Mouse (Mus musculus) neural tube, embryonic 12.5 days (tissue): ENCODE results near the gene Acad10. TPM values are rescaled to one million over a fixed set of nuclear protein-coding genes. Genes with fewer than 3 reads are reported as not detected.
A peak's percentile ranks its signal among the peaks of the same experiment; 100 is the strongest.
"Not testable (repeated sequence)": the region's sequence is repeated elsewhere in the genome, so short reads cannot be mapped to it uniquely, and the experiment has no call there.

Source experiments
- ATAC-seq: fragments of 200-750 bp; cut with Nextera tagmentation; 2 replicates; pipeline ENCODE4 v1.8.0; 2017; ENCODE audit warnings: low read depth, mild to moderate bottlenecking, moderate TSS enrichment, moderate library complexity; ENCODE audit not compliant: low FRiP score
- H3K27ac ChIP-seq: fragments of 300-500 bp; sonication (generic); 2 replicates; pipeline ENCODE4 v1.5.1; 2016
- H3K27me3 ChIP-seq: fragments of 300-500 bp; sonication (generic); replicated peaks from 2 replicates; pipeline ENCODE4 v1.6.1; 2016; ENCODE audit warnings: mild to moderate bottlenecking
- H3K36me3 ChIP-seq: fragments of 300-500 bp; sonication (generic); 2 replicates; pipeline ENCODE4 v1.6.1; 2016; ENCODE audit warnings: mild to moderate bottlenecking
- H3K4me1 ChIP-seq: fragments of 300-500 bp; sonication (generic); 2 replicates; pipeline ENCODE4 v1.6.1; 2016
- H3K4me2 ChIP-seq: fragments of 300-500 bp; sonication (generic); replicated peaks from 2 replicates; pipeline ENCODE4 v1.6.1; 2016; ENCODE audit warnings: mild to moderate bottlenecking
- H3K4me3 ChIP-seq: fragments of 300-500 bp; sonication (generic); 2 replicates; pipeline ENCODE4 v1.5.1; 2016
- H3K9ac ChIP-seq: fragments of 300-500 bp; sonication (generic); 2 replicates; pipeline ENCODE4 v1.6.1; 2016; ENCODE audit warnings: mild to moderate bottlenecking
- H3K9me3 ChIP-seq: fragments of 300-500 bp; sonication (generic); 2 replicates; pipeline ENCODE4 v1.6.1; 2016; ENCODE audit warnings: mild to moderate bottlenecking
- WGBS: fragments of 180-500 bp; shearing (Covaris S2); methylation state at CpG from one replicate; pipeline ENCODE4 v1.1.7; 2016; 5-methylcytosine and 5-hydroxymethylcytosine counted together
- polyA plus RNA-seq: library from polyadenylated mRNA; unstranded; fragments of >200 nt; fragmentation: Nextera tagmentation; extraction: Ambion mirVana; gene quantifications from 2 replicates; pipeline ENCODE4 v1.2.1, GENCODE M21; 2016

The Acad10 gene
- polyA plus RNA-seq, 1 experiment from 2014 or later: 1.7 TPM

DNA sequence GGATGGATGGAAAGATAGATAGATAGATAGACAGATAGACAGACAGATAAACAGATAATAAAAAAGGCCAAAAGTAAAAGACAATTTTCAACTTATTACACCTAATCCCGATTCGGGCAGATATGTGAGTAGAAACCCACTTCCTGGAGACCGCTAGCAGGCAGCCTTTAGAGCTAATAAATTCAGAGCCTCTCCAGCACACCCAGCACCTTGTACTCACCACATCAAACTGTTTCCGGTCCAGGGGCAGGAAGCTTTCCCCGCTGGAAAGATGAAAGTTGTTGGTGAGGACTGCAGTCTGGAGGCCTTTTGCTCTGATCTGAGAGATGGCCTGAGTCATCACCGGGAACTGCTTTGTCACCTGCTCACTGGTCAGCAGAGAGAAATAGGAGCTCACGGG is 11.2 kb downstream of the Acad10 start:
- Histone ChIP-seq H3K36me3 (no peaks in the 10 kb centered on the region), H3K4me1 (no peaks in the 10 kb centered on the region), H3K9ac (no peak overlapping the region), H3K9me3 (no peaks in the 10 kb centered on the region), H3K27ac (no peak overlapping the region), H3K4me3 (no peak overlapping the region), H3K27me3 (no peaks in the 10 kb centered on the region), H3K4me2 (no peak overlapping the region)
- WGBS: 76% methylated on average over 7 of the region's 7 CpGs
- no peak for ATAC-seq

DNA sequence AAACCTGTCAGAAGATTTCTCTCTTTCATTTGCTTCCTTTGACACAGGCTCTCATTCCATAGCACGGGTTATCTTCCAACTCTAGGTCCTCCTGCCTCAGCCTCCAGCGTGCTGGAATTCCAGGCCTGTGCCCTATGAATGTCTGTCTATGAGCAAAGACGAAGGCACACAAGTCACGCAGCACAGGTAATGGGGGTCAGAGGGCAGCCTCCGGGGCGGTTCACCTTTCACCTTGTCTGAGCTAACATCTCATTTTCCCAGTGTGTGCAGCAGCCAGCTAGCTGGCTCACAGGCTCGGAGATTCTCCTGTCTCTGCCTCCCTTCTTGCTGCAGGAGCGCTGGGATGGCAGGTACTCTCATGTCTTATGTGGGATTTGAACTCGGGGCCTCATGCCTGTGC is 20.7 kb downstream of the Acad10 start:
- Histone ChIP-seq H3K4me3 (no peak overlapping the region), H3K27me3 (no peaks in the 10 kb centered on the region), H3K9me3 (no peaks in the 10 kb centered on the region), H3K9ac (no peak overlapping the region), H3K27ac (no peak overlapping the region), H3K4me2 (no peak overlapping the region), H3K36me3 (no peaks in the 10 kb centered on the region), H3K4me1 (no peaks in the 10 kb centered on the region)
- ATAC-seq: no peak
- 92% methylated on average over 9 of the region's 9 CpGs for WGBS

DNA sequence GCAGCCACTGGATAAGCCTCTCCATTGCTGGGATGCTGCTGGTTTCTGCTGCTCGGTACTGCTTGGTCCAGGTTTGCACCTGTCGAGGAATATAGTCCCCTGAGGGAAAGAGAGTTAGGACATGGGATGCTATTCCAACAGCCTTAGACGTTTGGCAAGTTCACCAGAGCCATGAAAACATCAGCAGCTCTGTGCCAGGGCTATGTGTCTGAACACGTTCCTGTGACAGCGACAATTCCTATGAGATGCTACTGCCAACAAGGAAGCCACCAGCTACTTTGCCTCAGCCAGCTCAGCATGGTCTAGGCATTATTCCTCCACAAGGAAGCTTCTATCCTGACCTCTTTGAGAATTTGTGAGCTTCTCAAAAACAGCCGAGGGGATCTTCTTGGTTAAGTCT is 23.0 kb downstream of the Acad10 start:
- no peak overlapping the region for H3K9ac ChIP-seq
- no peaks in the 10 kb centered on the region for H3K36me3 ChIP-seq
- 86% methylated on average over 6 of the region's 6 CpGs for WGBS
- no peaks in the 10 kb centered on the region for H3K9me3 ChIP-seq
- no peak overlapping the region for H3K4me2 ChIP-seq
- no peak overlapping the region for H3K4me3 ChIP-seq
- H3K27ac ChIP-seq: no peak overlapping the region
- no peak for ATAC-seq
- H3K4me1 ChIP-seq: no peaks in the 10 kb centered on the region
- H3K27me3 ChIP-seq: no peaks in the 10 kb centered on the region

DNA sequence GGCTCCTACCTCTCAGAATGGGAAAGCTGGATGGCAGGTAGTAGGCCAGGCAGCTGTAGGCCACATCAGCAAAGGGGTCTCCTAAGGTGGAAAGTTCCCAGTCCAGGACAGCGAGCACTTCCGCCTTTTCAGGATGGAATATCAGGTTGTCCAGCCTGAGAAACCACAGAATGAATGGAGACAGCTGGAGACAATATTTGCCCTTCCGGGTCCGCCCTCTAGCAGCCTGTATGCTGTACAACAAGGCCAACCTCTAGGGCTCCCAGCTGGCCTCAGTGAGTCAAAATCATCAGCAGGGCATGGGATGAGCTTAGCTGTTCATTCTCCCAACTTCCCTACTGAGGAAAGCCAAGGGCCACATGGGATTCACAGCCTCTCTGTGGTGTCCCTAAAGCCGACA is 25.6 kb downstream of the Acad10 start:
- no peak for ATAC-seq
- Histone ChIP-seq H3K36me3 (no peaks in the 10 kb centered on the region), H3K27me3 (no peaks in the 10 kb centered on the region), H3K9ac (no peak overlapping the region), H3K27ac (no peak overlapping the region), H3K4me2 (no peak overlapping the region), H3K4me1 (no peaks in the 10 kb centered on the region), H3K4me3 (no peak overlapping the region), H3K9me3 (no peaks in the 10 kb centered on the region)
- WGBS: 90% methylated on average over 5 of the region's 5 CpGs

DNA sequence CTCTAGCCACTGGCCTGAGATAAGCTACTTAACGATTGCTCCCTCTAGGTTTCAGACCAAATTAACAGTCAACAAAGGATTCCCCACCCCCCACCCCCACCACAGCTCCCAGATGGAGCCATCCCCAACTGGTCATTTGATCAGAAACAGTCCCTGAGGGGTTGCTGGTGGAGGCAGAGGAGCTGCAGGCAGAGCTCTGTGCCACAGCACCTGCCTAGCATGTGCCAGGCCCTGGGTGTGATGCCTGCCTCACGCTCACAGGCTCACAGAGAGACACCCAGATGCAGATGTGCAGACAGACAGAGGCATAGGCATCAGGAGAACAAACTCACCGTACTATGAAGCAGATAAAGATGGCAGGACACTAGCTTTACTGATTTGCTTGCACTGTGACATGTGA is 27.5 kb downstream of the Acad10 start:
- Histone ChIP-seq H3K4me3 (no peak overlapping the region), H3K4me1 (no peaks in the 10 kb centered on the region), H3K27ac (no peak overlapping the region), H3K27me3 (no peaks in the 10 kb centered on the region), H3K4me2 (no peak overlapping the region), H3K36me3 (no peaks in the 10 kb centered on the region), H3K9me3 (no peaks in the 10 kb centered on the region), H3K9ac (no peak overlapping the region)
- ATAC-seq: no peak
- 56% methylated on average over 3 of the region's 3 CpGs for WGBS

DNA sequence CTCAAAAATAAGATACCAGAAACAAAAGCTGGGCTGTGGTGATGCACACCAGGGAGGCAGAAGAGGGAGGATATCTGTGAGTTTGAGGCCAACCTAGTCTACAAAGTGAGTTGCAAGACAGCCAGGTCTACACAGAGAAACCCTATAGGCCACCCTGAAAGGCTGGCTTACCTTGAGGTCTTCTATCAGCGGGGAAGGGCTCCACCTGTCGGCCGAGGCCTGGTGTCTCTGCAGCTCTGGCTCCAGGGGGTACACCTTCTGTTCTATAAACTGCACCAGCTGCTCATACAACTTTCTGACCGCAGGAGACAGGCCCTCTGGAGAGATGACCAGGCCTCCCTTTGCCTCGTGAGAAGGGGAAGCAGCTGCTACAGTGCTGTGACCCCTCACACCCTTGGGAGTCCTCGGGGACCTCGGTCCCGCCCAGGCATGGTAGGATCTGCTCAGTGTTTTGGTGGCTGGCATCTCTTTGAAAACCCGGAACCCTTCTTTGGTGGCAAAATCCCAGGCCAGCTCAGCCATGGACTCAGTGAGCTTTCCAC is 29.1 kb downstream of the Acad10 start:
- not testable (repeated sequence) for H3K4me2 ChIP-seq, H3K9ac ChIP-seq, H3K36me3 ChIP-seq, H3K27ac ChIP-seq, H3K4me1 ChIP-seq, ATAC-seq, H3K4me3 ChIP-seq, H3K9me3 ChIP-seq, H3K27me3 ChIP-seq
- 70% methylated on average over 9 of the region's 9 CpGs for WGBS

DNA sequence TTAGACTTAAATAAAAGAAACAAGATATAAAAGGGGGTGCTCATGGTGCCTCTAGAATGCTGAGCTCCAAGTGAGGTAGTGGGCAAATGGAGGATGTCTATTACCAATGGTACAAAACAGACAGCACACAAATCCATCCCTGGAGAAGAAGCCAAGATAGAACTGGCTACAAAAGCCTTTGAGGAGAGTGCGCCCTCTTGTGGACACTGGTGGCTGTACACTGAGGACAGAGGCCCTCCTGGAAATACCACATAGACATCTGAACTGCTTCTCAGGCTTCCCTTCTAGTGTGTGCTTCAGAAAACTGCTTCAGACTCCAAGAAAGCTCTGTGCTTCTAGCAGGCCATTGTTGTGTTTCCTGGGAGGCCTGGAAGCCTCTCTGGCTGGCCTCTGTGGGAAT is 32.4 kb downstream of the Acad10 start:
- no peak overlapping the region for H3K4me3 ChIP-seq
- 0% methylated on average over 1 of the region's 1 CpGs for whole genome bisulfite sequencing
- ATAC-seq: no peak

DNA sequence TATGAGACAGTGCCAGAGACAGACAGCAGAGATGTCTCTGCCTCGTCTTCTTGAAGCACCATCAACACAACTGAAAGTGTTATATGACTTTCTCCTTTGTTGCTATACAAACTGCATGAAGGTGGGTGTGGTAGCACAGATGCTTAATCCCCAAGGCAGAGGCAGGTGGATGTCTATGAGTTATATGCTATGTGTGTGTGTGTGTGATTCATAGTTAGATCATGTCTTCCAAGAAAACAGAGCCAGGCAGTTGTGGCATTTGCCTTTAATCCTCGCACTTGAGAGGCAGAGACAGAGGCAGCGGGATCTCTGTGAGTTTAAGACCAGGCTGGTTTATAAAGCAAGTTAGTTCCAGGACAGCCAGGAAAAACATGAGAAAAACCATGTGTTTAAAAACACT is 37.1 kb downstream of the Acad10 start:
- no peaks in the 10 kb centered on the region for H3K27me3 ChIP-seq
- no peak for ATAC-seq
- WGBS: 82% methylated on average over 3 of the region's 3 CpGs

More for the DNA sequence above, 32.4 kb downstream of the Acad10 start:
- Histone ChIP-seq H3K36me3 (no peaks in the 10 kb centered on the region), H3K27me3 (no peaks in the 10 kb centered on the region), H3K27ac (no peak overlapping the region), H3K9me3 (no peaks in the 10 kb centered on the region), H3K4me2 (no peak overlapping the region), H3K9ac (no peak overlapping the region), H3K4me1 (no peaks in the 10 kb centered on the region)

DNA sequence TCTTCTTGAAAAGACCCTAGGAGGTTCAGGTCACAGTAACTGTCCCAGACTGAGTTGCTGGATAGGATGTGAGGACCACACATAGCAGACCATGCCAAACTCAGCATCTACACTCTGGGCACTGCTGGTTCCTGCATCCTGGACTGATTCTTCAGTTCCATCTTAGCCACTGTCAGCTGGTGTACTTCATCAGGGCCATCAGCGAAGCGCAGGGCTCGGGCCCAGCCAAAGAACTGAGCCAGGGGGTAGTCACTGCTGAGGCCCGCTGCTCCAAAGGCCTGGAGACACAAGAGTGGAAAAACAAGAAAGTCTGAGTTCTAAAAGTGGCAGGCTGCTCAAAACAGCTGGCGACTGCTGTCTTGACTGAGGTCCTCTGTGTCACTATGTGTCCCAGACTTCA is 39.2 kb downstream of the Acad10 start:
- no peak for ATAC-seq
- 96% methylated on average over 5 of the region's 5 CpGs for WGBS
- H3K27ac ChIP-seq: no peak overlapping the region
- no peaks in the 10 kb centered on the region for H3K27me3 ChIP-seq
- H3K4me2 ChIP-seq: no peak overlapping the region
- H3K9ac ChIP-seq: no peak overlapping the region
- H3K4me3 ChIP-seq: no peak overlapping the region
- no peaks in the 10 kb centered on the region for H3K36me3 ChIP-seq
- no peaks in the 10 kb centered on the region for H3K9me3 ChIP-seq
- peaks cover 9% of the 10 kb centered on the region for H3K4me1 ChIP-seq

More for the DNA sequence above, 37.1 kb downstream of the Acad10 start:
- no peaks in the 10 kb centered on the region for H3K36me3 ChIP-seq
- no peak overlapping the region for H3K27ac ChIP-seq
- peaks cover 9% of the 10 kb centered on the region for H3K4me1 ChIP-seq
- no peak overlapping the region for H3K4me2 ChIP-seq
- H3K9me3 ChIP-seq: no peaks in the 10 kb centered on the region
- H3K4me3 ChIP-seq: no peak overlapping the region
- no peak overlapping the region for H3K9ac ChIP-seq

DNA sequence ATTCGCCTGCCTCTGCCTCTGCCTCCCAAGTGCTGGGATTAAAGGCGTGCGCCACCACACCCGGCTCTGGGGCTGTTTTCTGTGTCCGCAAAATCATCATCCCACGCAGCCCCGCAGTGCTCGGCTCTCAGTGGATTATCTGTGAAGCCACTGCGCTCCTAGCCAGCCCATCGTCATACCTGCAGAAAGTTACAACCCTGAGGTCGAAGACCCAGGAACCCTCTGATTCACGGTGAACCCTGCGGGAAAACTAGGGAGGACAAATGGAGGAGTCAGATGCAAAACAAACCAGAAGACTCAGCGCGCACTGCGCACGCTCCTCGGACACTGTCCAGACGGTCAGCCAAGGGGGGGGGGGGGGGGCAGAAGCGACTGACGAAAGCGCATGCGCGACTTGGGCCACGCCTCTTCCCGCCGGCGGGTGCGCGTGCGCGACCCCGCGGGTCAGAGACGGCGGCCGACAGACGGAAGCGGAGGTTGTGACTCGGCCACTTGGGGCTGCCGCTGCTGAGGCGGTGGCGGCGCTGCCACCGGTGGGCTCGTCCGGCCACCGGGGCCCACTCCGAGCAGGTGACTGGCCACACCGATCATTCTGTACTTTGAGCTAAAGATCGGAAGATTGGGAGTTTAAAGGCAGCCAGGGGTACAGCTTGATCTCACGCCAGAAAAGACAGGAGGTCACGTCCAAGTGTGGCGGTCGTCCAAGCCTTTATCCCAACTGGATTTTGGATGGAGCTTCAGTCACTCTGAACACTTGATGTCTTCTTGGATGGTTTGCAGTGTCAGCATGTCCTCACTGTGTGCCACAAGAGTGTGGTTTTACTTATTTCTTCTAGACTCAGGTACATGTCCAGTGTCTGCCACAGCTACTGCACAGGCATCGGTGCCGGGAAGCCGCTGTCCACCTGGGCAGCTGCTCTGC is 41.5 kb downstream of the Acad10 start, which contains the start of gene Acad12:
TSS of gene Acad12 (minus strand) at position 347 of the 922 bp plus-strand sequence.
- WGBS: 2% methylated on average over 58 of the region's 58 CpGs
- no peaks in the 10 kb centered on the region for H3K27me3 ChIP-seq
- peak within 1 kb of the TSS; percentile 86 for H3K4me2 ChIP-seq
- H3K27ac ChIP-seq: 0 out of 2 replicates have a peak within 1 kb of the TSS, but pooled peaks have one; percentile 42
- H3K9ac ChIP-seq: peak within 1 kb of the TSS; percentile 80
- peak within 1 kb of the TSS; percentile 61 for H3K4me3 ChIP-seq
- no peaks in the 10 kb centered on the region for H3K9me3 ChIP-seq
- peak; percentile 87 for ATAC-seq
- no peaks in the 10 kb centered on the region for H3K36me3 ChIP-seq
- peaks cover 9% of the 10 kb centered on the region for H3K4me1 ChIP-seq

DNA sequence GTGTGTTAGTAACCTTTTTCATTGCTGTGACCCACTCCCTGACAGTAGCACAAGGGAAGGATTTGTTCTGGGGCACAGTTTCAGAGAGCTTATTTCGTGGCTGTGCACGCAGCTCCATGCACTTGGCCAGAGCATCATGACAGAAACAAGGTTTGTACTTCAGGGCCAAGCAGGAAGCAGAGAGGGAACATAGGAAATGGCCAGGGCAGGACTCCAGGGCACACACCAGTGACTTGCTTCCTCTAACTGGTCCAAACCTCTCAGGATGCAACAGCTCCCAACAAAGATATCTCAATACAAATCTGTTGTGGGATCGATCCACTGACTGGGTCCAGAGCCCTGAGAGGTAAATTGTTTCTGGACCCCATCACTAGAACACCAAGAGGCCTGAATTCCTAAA is 45.4 kb downstream of the Acad10 start:
- H3K36me3 ChIP-seq, H3K4me2 ChIP-seq, H3K27ac ChIP-seq, ATAC-seq, H3K9me3 ChIP-seq, H3K4me1 ChIP-seq, H3K9ac ChIP-seq, H3K4me3 ChIP-seq, H3K27me3 ChIP-seq: not testable (repeated sequence)
- WGBS: 85% methylated on average over 3 of the region's 3 CpGs

DNA sequence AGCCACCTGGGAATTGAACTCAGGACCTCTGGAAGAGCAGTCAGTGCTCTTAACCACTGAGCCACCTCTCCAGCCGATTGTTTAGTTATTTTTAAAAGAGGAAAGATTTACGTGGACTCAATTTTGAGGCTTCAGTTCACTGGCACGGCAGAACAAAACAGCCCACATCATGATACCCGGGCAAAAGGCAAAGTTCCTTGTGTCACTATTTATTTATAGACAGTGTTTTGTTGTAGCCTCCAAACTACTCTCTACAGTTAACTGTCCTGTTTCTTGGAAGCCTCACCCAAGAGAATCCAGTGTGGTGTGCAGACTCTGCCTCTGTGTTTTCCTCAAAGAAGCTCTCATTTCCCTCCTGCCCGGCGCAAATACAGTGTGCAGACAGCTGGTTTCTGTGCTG is 48.3 kb downstream of the Acad10 start:
- H3K4me3 ChIP-seq: no peak overlapping the region
- ATAC-seq: no peak
- H3K27me3 ChIP-seq: no peaks in the 10 kb centered on the region
- H3K9me3 ChIP-seq: no peaks in the 10 kb centered on the region
- no peaks in the 10 kb centered on the region for H3K4me1 ChIP-seq
- no peak overlapping the region for H3K4me2 ChIP-seq
- WGBS: 78% methylated on average over 6 of the region's 6 CpGs
- H3K36me3 ChIP-seq: no peaks in the 10 kb centered on the region
- H3K27ac ChIP-seq: no peak overlapping the region
- no peak overlapping the region for H3K9ac ChIP-seq
